Mouse (Mus musculus) cortical plate, adult 2 months (tissue): Measurements from ENCODE around the gene Slc38a10.

Experiments
- CTCF ChIP-seq: fragments of 200-500 bp; IDR thresholded peaks from 2 replicates; pipeline ENCODE4 v1.5.1; 2011; ENCODE audit warnings: mild to moderate bottlenecking, control low read depth, low read length; ENCODE audit not compliant: insufficient read depth; ENCODE audit errors: extremely low read depth
- POLR2A ChIP-seq: fragments of 200-500 bp; IDR thresholded peaks from 2 replicates; pipeline ENCODE4 v1.6.1; 2011; ENCODE audit warnings: mild to moderate bottlenecking, low read length, control low read depth; ENCODE audit not compliant: insufficient read depth; ENCODE audit errors: extremely low read depth

DNA sequence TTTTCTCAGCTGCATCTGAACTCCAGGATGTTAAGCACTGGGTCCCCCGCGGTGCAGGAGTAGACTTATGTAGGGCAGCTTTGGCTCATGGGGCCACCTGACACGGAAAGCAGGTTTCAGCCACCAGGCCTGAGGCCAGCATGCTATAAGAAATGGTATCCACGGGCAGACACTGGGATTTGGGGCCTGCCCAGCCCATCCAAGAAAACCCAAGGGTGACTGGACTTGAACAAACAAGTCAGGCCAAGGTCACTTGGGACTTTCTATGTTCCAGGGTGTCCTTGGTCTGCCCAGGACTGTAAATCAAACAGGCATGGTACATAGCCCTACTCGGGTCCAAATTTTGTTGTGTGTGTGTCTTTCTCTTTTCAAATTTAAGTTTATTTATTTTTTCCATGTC is 15.9 kb upstream of the Slc38a10 start:
- no peak for TF ChIP-seq POLR2A
- TF ChIP-seq CTCF: no peak
